Mouse (Mus musculus) embryonic facial prominence, embryonic 15.5 days (tissue): ENCODE results near the gene Mcu. TPM values are rescaled to one million over a fixed set of nuclear protein-coding genes. Genes with fewer than 3 reads are reported as not detected.

Experiments
- ATAC-seq: fragments of 200-750 bp; cut with Nextera tagmentation; 2 replicates; pipeline ENCODE4 v1.8.0; 2017; ENCODE audit warnings: low read depth, moderate TSS enrichment; ENCODE audit not compliant: insufficient number of reproducible peaks, low FRiP score, low TSS enrichment
- H3K27ac ChIP-seq: fragments of 300-500 bp; sonication (generic); replicated peaks from 2 replicates; pipeline ENCODE4 v1.5.1; 2015; ENCODE audit warnings: mild to moderate bottlenecking, inconsistent platforms
- H3K27me3 ChIP-seq: fragments of 300-500 bp; sonication (generic); 2 replicates; pipeline ENCODE4 v1.6.1; 2015; ENCODE audit warnings: inconsistent platforms
- H3K36me3 ChIP-seq: fragments of 300-500 bp; sonication (generic); 2 replicates; pipeline ENCODE4 v1.6.1; 2015; ENCODE audit warnings: mild to moderate bottlenecking, inconsistent platforms
- H3K4me1 ChIP-seq: fragments of 300-500 bp; sonication (generic); 2 replicates; pipeline ENCODE4 v1.6.1; 2015; ENCODE audit warnings: inconsistent platforms
- H3K4me2 ChIP-seq: fragments of 300-500 bp; sonication (generic); replicated peaks from 2 replicates; pipeline ENCODE4 v1.6.1; 2015; ENCODE audit warnings: mild to moderate bottlenecking, inconsistent platforms
- H3K4me3 ChIP-seq: fragments of 300-500 bp; sonication (generic); replicated peaks from 2 replicates; pipeline ENCODE4 v1.5.1; 2015; ENCODE audit warnings: mild to moderate bottlenecking, inconsistent platforms
- H3K9ac ChIP-seq: fragments of 300-500 bp; sonication (generic); 2 replicates; pipeline ENCODE4 v1.6.1; 2015; ENCODE audit warnings: inconsistent platforms
- H3K9me3 ChIP-seq: fragments of 300-500 bp; sonication (generic); replicated peaks from 2 replicates; pipeline ENCODE4 v1.6.1; 2016; ENCODE audit warnings: inconsistent platforms
- WGBS: fragments of 180-500 bp; shearing (Covaris S2); methylation state at CpG from one replicate; pipeline ENCODE4 v1.1.7; 2015; 5-methylcytosine and 5-hydroxymethylcytosine counted together
- polyA plus RNA-seq: library from polyadenylated mRNA; unstranded; fragments of >200 nt; fragmentation: Nextera tagmentation; extraction: Ambion mirVana; gene quantifications from 2 replicates; pipeline ENCODE4 v1.2.1, GENCODE M21; 2015

The Mcu gene
- polyA plus RNA-seq, 1 experiment from 2014 or later = 40.7 TPM

GRCm38 (mm10) chr10:59454631-59455030 lies 161.9 kb downstream of the Mcu start:
- ATAC-seq = no peak

DNA sequence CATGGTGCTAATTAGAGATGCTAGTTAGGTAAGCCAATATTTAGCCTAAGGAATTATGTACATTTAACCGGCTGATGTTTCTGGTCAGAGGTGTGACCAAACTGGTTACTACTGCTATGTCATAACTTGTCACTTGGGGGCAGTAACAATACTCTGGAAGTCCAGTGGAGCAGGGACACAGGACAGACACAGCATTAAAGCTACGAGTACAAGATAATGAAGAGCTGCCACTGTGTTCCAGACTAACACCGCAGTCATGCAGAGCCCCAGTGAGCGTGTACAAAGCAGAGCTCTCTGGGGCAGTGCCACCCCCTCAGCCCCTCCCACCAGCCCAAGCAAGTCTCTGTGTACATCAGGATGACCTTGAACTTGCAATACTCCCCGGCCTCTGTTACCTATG lies 164.7 kb downstream of the Mcu start:
- WGBS = 43% methylated on average over 5 of the region's 5 CpGs
- no peak overlapping the region for H3K27ac ChIP-seq
- H3K4me1 ChIP-seq = no peaks in the 10 kb centered on the region
- no peak overlapping the region for H3K4me2 ChIP-seq
- H3K4me3 ChIP-seq = no peak overlapping the region
- H3K9ac ChIP-seq = no peak overlapping the region
- peak; percentile 65; the same call in 1 of the 2 replicates for ATAC-seq
- H3K9me3 ChIP-seq = no peaks in the 10 kb centered on the region
- peaks cover 19% of the 10 kb centered on the region for H3K36me3 ChIP-seq
- H3K27me3 ChIP-seq = no peaks in the 10 kb centered on the region

More at GRCm38 (mm10) chr10:59454631-59455030, 161.9 kb downstream of the Mcu start:
- no peak overlapping the region for H3K27ac ChIP-seq
- no peaks in the 10 kb centered on the region for H3K4me1 ChIP-seq
- WGBS = 93% methylated on average over 15 of the region's 15 CpGs
- H3K9ac ChIP-seq = no peak overlapping the region
- 0 out of 2 replicates have a peak, but pooled peaks cover 7% of the 10 kb centered on the region for H3K36me3 ChIP-seq
- H3K4me2 ChIP-seq = no peak overlapping the region
- H3K9me3 ChIP-seq = no peaks in the 10 kb centered on the region
- H3K4me3 ChIP-seq = no peak overlapping the region
- no peaks in the 10 kb centered on the region for H3K27me3 ChIP-seq

DNA sequence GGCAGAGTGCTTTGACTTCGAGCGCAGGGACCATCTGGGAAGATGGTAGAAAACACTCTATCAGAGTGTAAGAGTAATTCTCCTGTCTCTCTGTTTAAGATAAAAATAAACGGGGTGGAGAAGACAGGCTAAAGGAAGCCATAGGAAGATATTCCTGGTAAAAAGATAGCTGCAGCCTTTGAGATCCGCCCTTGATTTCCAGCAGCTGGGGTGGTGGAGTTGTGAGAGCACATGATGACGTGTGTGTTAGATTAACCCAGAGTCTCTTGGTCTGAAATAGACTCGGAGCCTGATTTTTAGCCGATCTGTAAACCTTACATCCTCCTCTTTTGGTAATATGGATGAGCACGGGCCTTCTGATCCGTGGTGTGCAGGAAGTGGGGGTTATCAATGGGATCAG lies 168.9 kb downstream of the Mcu start:
- peaks cover 13% of the 10 kb centered on the region for H3K36me3 ChIP-seq
- no peak overlapping the region for H3K4me2 ChIP-seq
- no peaks in the 10 kb centered on the region for H3K4me1 ChIP-seq
- 0 out of 2 replicates have a peak overlapping the region, but pooled peaks have one; percentile 30 for H3K27ac ChIP-seq
- H3K27me3 ChIP-seq = no peaks in the 10 kb centered on the region
- no peaks in the 10 kb centered on the region for H3K9me3 ChIP-seq
- 61% methylated on average over 9 of the region's 9 CpGs for WGBS
- ATAC-seq = no peak
- H3K4me3 ChIP-seq = no peak overlapping the region
- H3K9ac ChIP-seq = no peak overlapping the region

DNA sequence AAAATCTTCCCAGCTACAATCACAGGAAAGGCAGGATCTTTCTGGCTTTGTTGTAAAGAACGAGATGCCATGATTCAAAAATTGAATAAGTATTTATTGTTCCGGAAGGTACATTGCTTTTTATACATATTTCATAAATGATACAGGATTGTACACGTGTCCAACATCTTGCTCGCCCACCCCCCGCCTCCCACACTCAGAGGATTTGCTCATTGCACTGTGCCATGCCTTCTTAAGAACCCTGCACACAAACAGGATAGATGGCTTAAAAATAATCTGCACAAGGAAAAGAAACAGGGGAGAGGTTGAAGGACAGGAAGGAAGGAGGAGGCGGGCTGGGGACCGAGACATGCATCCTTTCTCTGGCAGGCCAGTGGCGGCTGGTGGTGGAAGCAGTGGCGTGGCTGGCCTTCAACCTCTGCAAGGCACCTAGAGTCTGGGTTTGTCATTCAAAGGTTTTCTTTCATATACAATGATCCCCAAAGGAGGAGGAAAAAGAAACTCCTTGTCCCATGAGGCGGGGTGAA lies 169.5 kb downstream of the Mcu start:
- Histone ChIP-seq H3K4me1 (no peaks in the 10 kb centered on the region), H3K27ac (0 out of 2 replicates have a peak overlapping the region, but pooled peaks have one; percentile 30), H3K9me3 (no peaks in the 10 kb centered on the region), H3K36me3 (peaks cover 13% of the 10 kb centered on the region), H3K4me2 (no peak overlapping the region), H3K27me3 (no peaks in the 10 kb centered on the region), H3K4me3 (no peak overlapping the region), H3K9ac (no peak overlapping the region)
- 79% methylated on average over 10 of the region's 10 CpGs for WGBS
- ATAC-seq = no peak

DNA sequence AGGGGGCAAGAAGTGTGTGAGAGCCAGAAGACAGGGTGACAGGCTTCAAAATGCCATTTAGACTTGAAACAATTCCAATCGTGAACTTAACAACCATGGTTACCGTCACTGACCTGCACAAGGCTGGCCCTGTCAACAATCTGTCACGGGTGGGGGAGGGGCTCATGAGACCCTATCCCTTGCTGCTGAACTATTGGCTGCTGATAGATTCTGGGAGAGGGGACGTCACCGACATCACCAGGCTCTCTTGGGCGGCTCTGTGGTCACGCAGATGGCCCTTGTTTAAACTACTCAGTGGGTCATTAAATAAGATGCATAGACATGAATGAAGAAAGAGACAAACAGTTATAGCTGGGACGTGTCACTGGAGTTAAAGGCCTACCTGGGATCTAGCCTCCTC lies 171.9 kb downstream of the Mcu start:
- Histone ChIP-seq H3K4me2 (no peak overlapping the region), H3K9ac (no peak overlapping the region), H3K36me3 (peaks cover 11% of the 10 kb centered on the region), H3K27ac (no peak overlapping the region), H3K4me3 (no peak overlapping the region), H3K4me1 (peaks cover 8% of the 10 kb centered on the region), H3K9me3 (no peaks in the 10 kb centered on the region), H3K27me3 (no peaks in the 10 kb centered on the region)
- WGBS = 38% methylated on average over 8 of the region's 8 CpGs
- ATAC-seq = no peak

GRCm38 (mm10) chr10:59444106-59444505 lies 172.4 kb downstream of the Mcu start:
- WGBS = 88% methylated on average over 3 of the region's 3 CpGs
- no peak for ATAC-seq
- H3K27ac ChIP-seq = no peak overlapping the region

DNA sequence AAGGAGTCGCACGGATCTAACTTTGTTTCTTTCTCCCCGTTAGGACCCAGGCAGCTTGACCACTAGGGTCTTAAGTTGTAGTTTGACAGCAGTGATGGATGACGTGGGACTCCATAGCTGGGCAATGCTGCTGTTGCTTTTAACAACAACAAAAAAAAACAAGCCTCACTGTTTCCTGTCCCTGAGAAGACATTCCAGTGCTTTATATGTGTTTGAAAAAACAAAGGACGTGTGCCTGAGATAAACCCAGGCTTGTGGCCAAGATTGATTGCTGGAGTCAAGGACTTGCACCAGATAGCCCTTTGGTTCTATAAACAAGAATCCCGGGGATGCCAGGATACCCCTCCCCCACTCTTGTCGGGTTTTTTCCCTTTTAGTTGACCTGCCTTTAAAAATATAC lies 173.3 kb downstream of the Mcu start:
- Histone ChIP-seq H3K27ac (no peak overlapping the region), H3K27me3 (no peaks in the 10 kb centered on the region), H3K4me3 (no peak overlapping the region), H3K36me3 (peaks cover 2% of the 10 kb centered on the region; the same call in 1 of the 2 replicates), H3K4me1 (peaks cover 14% of the 10 kb centered on the region), H3K9ac (no peak overlapping the region), H3K4me2 (no peak overlapping the region), H3K9me3 (no peaks in the 10 kb centered on the region)
- ATAC-seq = no peak
- WGBS = 49% methylated on average over 7 of the region's 7 CpGs

More at GRCm38 (mm10) chr10:59444106-59444505, 172.4 kb downstream of the Mcu start:
- H3K4me1 ChIP-seq = peaks cover 13% of the 10 kb centered on the region
- H3K4me3 ChIP-seq = no peak overlapping the region
- no peak overlapping the region for H3K4me2 ChIP-seq
- peaks cover 9% of the 10 kb centered on the region for H3K36me3 ChIP-seq
- H3K27me3 ChIP-seq = no peaks in the 10 kb centered on the region
- no peak overlapping the region for H3K9ac ChIP-seq
- H3K9me3 ChIP-seq = no peaks in the 10 kb centered on the region

DNA sequence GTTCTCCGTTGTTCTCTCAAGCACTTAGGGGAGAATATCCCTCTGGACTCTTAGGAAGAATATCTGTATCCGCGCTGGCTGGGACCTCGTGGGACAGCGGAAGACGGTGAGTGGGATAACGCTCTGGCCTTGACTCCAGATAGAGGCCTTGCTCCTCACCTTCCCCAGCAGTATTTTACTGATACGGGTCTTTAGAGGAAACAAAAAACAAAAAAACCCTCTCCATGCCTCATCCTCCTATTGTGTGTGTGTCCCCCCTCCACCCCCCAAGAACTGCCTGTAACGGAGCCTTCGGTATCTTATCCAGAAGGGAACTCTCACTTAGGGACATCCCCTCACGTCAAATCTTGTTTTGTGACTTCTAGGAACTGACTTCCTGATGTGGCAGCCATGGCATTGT lies 174.8 kb downstream of the Mcu start, which contains the start of gene Oit3:
Gene Oit3, minus strand, starts transcription at position 44 of the 400 bp plus-strand sequence.
- Histone ChIP-seq H3K27me3 (no peaks in the 10 kb centered on the region), H3K9ac (no peak within 1 kb of the TSS), H3K4me3 (no peak within 1 kb of the TSS), H3K36me3 (no peaks in the 10 kb centered on the region), H3K4me1 (peaks cover 14% of the 10 kb centered on the region), H3K4me2 (no peak within 1 kb of the TSS), H3K9me3 (no peaks in the 10 kb centered on the region), H3K27ac (no peak within 1 kb of the TSS)
- 81% methylated on average over 11 of the region's 11 CpGs for WGBS
- ATAC-seq = no peak

DNA sequence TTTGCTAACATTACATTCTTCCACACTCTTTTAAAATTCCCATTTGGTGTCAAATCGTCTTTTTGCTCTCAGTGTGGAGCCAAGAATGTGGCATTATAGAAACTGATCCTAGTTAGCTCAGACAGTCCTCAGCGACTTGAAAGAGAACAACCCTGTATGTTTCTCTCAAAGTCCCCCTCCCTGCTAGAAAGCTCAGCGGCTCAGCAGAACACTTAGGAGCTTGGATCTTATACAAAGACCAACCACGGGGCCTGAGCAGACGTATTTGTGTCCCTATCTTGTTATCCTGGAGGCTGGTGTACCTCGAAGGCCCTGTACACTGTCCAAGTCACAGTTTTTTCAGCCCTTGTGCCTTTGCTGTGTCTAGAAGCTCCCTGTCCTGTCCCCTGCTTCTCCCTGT lies 176.3 kb downstream of the Mcu start:
- Histone ChIP-seq H3K9me3 (no peaks in the 10 kb centered on the region), H3K4me1 (peaks cover 14% of the 10 kb centered on the region), H3K9ac (no peak overlapping the region), H3K4me2 (no peak overlapping the region), H3K36me3 (no peaks in the 10 kb centered on the region), H3K27ac (peak overlapping the region; percentile 68; the same call in 1 of the 2 replicates), H3K27me3 (no peaks in the 10 kb centered on the region), H3K4me3 (no peak overlapping the region)
- no peak for ATAC-seq
- WGBS = 28% methylated on average over 6 of the region's 6 CpGs

DNA sequence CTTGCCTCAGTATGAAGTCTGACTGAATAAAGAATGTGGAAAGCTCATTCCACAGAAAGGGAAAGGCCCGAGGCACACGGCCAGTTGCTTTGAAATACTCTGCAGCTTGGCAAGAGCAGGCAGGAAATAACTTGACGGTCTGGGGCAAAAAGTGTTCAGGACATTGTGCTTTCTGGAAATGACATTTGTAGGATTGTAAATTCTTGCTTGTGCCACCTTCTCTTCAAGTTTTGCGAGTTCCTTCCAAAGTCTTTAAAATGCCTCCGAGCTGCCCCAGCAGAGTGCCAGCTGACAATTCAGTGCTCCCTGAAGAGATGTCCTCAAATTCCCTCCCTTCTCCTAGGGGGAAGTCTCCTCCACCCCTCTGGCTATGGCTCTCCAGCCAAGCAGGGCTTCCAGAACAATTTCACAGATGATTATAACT lies 177.0 kb downstream of the Mcu start:
- ATAC-seq = no peak
- Histone ChIP-seq H3K27me3 (no peaks in the 10 kb centered on the region), H3K27ac (peak overlapping the region; percentile 68), H3K4me2 (no peak overlapping the region), H3K9ac (no peak overlapping the region), H3K9me3 (no peaks in the 10 kb centered on the region), H3K4me3 (no peak overlapping the region), H3K4me1 (peaks cover 14% of the 10 kb centered on the region), H3K36me3 (no peaks in the 10 kb centered on the region)
- WGBS = 13% methylated on average over 5 of the region's 5 CpGs

GRCm38 (mm10) chr10:59438651-59439050 lies 177.8 kb downstream of the Mcu start:
- 82% methylated on average over 12 of the region's 12 CpGs for WGBS

GRCm38 (mm10) chr10:59435746-59436145 lies 180.7 kb downstream of the Mcu start:
- H3K27ac ChIP-seq = no peak overlapping the region
- 94% methylated on average over 18 of the region's 18 CpGs for WGBS
- no peaks in the 10 kb centered on the region for H3K27me3 ChIP-seq
- ATAC-seq = no peak
- H3K4me1 ChIP-seq = peaks cover 14% of the 10 kb centered on the region
- no peak overlapping the region for H3K4me3 ChIP-seq
- H3K36me3 ChIP-seq = no peaks in the 10 kb centered on the region
- H3K9ac ChIP-seq = no peak overlapping the region
- no peak overlapping the region for H3K4me2 ChIP-seq
- no peaks in the 10 kb centered on the region for H3K9me3 ChIP-seq

More at GRCm38 (mm10) chr10:59438651-59439050, 177.8 kb downstream of the Mcu start:
- Histone ChIP-seq H3K27me3 (no peaks in the 10 kb centered on the region), H3K27ac (no peak overlapping the region), H3K4me2 (no peak overlapping the region), H3K36me3 (no peaks in the 10 kb centered on the region), H3K4me1 (peaks cover 14% of the 10 kb centered on the region), H3K4me3 (no peak overlapping the region), H3K9me3 (no peaks in the 10 kb centered on the region), H3K9ac (no peak overlapping the region)
- no peak for ATAC-seq
